Mouse (Mus musculus) left cerebral cortex, postnatal 14 days (tissue): ENCODE results near the gene Vcl. TPM values are rescaled to one million over a fixed set of nuclear protein-coding genes. Genes with fewer than 3 reads are reported as not detected.

Experiments used
- DNase-seq, 2 experiments: peaks; one replicate each; pipeline ENCODE4 v3.0.0; 2021 to 2022; ENCODE audit warnings: low spot score in 2 of 2, mixed read lengths in 1 of 2
- intact Hi-C: fragments of 180-260 bp; cut with DNase I; formaldehyde crosslinking; loops from one replicate; pipeline ENCODE4 v1.15.1; 2025
- total RNA-seq, 2 experiments: library from RNA; stranded (reverse); gene quantifications; 2 replicates each; pipeline ENCODE4 v1.2.3; 2021

The Vcl gene
- total RNA-seq, 2 experiments from 2014 or later: 27.9 to 28.7 TPM

DNA sequence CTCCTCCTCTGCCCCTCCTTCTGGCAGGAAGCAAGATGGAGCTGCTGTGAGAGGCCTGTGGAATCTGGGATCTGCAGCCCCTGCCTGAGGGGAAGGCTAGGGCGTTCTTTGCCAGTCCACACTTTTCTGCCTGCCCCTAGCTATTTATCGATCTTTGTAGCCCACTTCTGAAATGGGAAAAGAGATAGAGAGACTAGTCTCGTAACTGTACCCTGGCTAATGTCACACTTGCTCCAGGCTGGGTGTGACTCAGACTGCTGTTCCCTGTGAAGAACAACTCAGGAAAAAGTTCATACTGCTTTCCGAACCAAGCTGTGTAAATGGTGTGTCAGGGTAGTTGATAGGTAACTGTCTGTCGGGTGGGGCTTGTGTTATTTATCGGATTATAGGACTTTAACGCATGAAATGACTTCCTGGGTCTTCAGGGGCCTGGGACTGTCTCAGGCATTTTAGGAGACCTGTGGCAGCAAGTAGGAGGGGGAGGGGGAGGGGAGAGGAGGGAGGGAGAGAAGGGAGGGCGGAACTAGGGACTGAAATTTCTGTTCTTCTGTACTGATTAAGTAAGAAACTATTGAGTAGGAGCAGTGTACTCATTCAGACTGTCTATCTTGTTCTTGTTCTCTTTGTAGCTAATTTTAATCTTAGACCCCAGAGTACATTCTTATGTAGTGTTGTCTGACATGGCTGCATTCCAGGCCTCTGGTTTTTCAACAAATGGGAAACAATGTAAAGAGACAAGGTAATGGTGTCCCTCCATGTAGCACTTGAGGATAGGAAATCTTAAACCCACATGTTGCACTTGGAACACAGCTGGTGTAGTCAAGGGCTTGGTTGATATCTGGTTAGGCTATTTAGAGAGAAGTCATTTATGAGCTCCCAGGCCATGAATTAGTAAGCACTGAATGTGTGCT lies 1.5 kb downstream of the Vcl start:
- intact Hi-C loops: loop anchor here (5.0 kb wide), 1 partner anchor 62 kb away; no protein-coding TSS in a partner anchor

DNA sequence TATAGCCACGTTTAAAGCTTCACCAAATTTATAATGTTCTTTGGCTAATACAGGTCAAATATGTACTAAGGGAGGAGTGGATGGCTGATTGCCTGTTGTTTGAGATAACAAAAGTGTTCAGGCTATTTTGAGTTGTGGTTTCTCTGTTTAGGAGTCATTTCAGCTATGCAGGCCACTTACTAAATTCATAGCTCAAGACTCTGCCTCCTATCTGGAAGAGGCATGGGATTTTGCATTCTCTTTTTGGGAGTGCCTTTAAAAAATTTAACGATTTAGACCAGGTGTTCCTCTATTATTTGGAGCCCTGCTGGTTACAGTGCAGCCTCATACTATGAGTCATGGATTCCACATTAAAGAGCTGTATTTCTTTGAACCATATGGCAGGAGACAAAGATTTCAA lies 9.2 kb downstream of the Vcl start:
- intact Hi-C loops: no loop called here
- no peak for DNase-seq

More for the DNA sequence above, 1.5 kb downstream of the Vcl start:
- no peak for DNase-seq

DNA sequence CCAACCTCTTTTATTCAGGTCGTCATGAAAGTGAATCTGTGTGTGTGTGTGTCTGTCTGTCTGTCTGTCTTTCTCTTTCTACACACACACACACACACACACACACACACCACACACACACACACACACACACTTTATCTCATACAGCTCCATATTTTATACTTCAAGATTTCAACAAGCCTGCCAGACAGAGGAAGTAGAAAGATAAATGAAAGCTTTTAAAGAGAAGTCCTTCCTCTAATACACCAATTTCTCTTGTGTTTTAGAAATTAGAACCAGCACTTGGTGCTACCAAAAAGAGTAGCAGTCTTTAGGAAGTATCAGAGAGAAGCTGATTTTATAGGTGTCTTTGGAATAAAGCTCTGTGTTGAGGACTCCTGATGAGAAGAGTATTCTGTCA lies 9.7 kb downstream of the Vcl start:
- intact Hi-C loops: no loop called here
- DNase-seq: no peak

DNA sequence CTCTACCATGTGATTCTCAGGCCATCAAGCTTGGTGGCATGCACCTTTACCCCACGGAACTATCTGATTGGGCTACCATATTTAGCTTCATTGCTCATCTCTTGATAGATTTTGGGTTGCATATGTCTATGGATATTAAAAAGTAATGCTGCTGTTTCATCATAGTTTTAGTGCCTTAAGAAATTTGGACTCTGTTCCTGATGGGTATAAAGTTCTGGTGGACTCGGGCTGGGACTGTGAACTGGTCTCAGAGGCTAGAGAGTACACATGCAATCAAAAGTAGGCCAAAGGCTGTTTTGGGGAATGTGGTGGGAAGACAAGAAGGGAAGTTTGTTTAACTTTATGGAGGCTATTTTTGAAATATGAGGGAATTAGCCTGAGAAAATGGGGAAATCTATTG lies 16.1 kb downstream of the Vcl start:
- no peak for DNase-seq
- intact Hi-C loops: no loop called here

DNA sequence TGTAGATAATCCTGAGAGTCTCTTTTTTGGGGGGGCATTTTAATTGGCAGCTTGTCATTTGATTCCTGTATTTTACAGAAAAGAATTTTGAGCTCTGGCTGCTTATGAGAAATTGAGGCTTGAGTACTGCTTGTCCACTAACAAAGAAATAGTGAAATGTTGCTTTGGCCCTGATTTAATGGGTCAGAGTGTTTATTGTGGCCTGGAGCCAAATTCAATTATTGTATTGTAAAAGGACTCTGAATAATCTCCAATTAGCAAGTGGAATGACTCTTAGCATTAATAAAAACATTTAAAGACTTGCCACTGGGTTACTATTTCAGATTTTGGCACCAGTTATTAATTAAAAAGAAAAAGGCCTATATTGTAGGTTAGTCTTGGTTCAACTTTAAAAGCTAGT lies 26.8 kb downstream of the Vcl start:
- no peak for DNase-seq
- intact Hi-C loops: no loop called here

DNA sequence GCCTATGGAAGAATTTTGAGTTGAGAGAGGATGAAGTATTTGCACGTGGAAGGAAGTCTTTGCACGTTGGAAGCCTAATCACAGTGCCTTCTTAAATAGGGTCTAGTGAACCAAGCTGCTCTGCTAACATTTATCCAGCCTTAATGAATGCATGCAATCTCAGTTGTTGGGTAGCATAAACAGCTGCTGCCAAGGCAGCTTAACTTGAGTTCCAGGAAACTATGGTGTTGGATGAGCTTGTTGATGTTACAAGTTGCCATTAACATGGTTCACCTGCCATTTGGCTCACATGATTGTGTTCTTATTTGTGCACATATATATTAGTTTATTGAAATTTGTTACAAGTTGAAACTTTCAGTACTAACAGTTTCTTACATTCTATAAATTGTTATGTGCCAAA lies 29.8 kb downstream of the Vcl start:
- intact Hi-C loops: no loop called here
- no peak for DNase-seq

DNA sequence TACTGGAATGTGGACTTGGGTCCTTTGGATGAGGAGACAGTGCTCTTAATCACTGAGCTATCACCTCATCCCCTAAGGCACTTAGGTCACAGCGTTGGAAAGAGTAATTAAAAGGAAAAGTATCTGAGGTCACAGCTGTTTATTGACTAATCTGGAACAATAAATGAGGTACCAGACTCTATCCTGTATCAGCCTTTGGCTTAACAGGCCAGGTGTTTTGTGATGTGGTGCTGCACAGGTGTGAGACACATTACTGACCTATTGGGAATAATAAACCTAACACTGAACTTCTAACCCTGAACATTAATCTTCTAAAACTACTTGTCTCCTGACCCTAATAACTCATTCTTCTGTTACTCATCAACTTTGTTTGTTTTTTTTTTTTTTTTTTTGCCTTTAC lies 33.3 kb downstream of the Vcl start:
- intact Hi-C loops: no loop called here
- no peak for DNase-seq

DNA sequence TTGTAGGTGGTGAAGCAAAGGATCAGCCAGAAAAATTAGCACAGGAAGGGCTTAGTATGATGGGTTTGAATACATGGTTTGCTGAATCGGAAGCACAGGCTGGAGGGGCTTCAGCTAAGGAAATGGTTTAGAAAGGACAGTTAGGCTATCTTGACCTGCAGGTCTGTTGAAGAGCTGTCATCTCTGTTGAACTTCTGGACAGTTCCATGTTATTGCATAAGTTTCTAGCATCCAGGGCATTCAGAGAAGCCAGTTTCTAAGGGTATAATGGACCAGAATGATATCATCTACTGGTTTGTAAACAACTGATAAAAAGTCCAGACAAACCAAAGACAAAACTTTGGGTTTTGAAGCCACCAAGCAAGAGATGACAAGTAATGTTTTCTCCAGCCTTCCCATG lies 33.7 kb downstream of the Vcl start:
- DNase-seq: no peak
- intact Hi-C loops: no loop called here

DNA sequence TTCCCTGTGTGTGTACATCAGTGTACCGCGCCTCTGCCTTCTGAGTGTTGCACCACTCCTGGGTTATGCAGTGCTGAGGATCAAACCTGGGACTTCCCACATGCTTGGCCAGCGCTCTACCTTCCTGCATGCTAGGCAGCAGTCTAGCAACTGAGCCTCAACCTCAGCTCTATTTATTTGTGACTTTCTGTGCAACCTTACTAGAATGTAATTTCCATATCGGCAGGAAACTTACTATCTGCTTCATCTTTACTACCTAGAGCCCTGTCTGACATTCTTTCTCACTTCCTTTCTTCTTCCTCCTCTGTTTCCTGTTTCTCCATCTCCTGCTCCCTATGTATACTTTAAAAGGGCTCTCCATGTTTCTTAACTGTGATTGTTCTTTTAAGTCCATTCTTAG lies 34.7 kb downstream of the Vcl start:
- DNase-seq: no peak
- intact Hi-C loops: no loop called here

DNA sequence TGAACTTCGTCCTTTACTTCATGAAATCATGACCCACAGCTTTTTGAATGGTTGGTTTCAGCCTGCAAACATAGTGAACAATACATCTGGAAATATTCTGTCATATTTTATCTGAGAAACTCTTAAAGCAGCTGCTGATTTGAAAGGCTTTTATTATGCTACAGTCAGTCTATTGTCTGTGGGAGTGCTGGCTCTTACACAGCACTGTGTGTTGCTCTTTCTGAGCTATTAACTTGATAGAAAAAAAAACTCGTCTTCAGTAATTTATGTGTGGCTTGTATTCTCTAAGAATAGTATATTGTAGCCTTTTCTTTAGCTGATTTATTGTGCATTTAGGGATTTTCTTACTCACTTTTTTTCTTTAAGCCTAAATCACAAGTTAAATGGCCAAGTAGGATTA lies 35.1 kb downstream of the Vcl start:
- DNase-seq: no peak
- intact Hi-C loops: no loop called here

DNA sequence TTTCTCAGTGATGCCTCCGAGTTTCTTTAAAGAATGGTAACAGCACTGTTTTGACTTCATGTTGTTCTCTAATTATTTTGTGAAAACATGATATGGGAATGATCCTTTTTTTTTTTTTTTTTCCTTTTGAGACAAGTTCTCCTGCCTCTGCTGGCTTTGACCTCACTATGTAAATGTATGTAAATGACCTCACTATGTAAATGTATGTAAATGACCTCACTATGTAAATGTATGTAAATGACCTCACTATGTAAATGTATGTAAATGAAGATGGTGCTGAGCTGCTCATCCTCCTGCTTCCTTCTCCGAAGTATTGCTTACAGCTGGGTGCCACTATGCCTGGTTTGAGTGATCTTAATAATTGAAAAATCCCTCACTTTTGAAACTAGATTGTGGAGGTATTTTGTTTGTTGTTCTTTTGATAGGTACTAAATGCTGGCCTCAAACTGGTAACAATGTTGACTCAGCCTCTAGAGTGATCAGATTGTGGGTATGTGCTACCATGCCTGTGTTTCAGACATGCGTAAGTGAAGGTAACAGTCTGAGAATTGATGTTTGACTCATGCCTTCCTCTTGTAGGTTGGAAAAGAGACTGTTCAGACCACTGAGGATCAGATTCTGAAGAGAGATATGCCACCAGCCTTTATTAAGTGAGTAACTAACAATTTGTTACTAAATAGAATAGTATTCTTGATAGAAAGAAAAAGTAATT lies 37.9 kb downstream of the Vcl start:
- no peak for DNase-seq
- intact Hi-C loops: no loop called here

DNA sequence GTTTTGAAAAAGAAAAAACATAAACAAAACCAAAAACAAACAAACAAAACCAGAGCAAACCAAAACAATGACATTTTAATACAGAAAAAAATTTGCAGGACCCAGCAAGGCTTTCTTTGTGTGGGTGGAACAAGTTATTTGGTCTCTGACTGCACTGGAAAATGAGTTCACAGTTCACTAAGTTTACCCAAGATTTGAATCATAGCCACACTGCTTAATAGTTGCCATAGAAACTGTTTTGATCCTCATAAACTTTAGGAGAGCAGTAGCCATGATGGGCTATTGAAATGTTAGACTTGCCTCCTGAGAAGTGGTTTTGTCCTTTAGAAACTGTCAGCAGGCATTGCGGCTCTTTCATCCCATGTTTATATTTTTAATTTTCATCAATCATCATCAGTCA lies 39.9 kb downstream of the Vcl start:
- DNase-seq: no peak
- intact Hi-C loops: no loop called here

DNA sequence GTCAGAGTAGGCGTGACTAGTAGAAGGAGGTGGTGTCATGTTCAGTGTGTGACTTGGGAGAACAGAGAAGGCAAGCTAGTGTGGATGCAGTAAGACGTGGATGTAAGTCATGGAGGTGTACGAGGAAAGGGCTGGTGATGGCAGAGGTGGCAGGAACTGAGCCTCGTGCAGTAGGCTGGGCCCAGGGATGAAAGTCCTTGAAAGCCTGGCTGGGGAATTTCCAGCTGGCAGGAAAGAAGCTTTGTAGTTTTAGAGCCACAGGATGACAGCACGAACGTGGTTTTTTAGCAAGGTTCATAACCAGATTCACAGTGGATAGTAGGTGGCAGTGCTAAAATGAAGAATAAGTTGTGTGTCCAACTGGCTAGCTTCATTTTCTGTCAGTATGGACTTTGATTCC lies 41.2 kb downstream of the Vcl start:
- intact Hi-C loops: no loop called here
- no peak for DNase-seq

DNA sequence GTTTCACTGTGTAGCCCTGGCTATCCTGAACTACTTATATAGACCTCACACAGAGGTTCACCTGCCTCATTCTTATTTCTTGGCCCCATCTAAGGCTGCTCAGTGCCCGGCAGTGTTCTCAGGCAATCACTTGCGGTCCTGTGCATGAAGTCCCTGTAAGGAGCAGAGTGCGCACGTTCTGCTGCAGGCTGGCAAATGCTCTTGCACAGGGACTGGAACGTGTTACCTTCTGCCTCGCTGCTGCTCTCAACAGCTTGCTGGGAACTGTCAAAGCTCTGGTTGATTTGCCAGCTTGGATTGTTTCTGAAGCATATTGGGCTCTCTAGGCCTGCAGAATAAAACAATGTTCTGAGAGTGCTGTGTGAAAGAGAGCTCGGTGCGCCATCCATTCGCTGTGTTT lies 41.7 kb downstream of the Vcl start:
- peak; percentile 23 to 53 for DNase-seq
- intact Hi-C loops: no loop called here

DNA sequence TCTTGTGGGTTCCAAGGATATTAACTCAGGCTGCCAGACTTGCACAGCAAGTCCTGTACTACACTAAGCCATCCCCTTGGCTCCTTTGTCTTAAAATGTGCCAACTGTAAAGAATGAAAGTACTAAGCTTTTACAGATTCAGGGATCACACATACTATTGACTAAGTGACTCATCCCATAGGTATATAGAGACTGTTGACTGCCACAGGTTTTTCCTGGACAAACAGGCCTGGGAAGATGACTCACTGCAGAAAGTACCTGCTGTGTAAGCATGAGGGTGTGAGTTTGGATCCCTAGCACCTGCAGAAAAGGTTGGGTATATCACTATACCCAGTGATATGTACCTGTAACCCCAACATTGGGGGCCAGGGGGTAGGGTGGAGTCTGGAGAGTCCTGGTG lies 44.6 kb downstream of the Vcl start:
- no peak for DNase-seq
- intact Hi-C loops: no loop called here

DNA sequence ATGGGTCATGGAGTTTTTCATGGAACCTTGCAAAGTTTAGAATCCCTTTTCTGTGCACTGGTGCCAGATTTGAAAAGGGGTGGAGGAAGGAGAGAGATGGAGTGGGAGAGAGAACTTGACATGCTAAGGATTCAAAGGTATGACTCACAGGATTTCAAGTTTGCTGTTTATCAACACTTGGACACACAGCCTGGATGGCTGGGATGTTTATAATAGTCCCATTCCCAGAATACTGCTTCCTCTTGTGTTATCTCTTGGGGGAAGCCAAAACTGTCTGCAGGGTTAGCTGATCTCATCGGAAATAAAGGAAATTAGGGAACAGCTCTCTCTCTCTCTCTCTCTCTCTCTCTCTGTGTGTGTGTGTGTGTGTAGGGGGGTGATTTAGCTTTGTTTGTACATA lies 47.5 kb downstream of the Vcl start:
- intact Hi-C loops: no loop called here
- no peak for DNase-seq

DNA sequence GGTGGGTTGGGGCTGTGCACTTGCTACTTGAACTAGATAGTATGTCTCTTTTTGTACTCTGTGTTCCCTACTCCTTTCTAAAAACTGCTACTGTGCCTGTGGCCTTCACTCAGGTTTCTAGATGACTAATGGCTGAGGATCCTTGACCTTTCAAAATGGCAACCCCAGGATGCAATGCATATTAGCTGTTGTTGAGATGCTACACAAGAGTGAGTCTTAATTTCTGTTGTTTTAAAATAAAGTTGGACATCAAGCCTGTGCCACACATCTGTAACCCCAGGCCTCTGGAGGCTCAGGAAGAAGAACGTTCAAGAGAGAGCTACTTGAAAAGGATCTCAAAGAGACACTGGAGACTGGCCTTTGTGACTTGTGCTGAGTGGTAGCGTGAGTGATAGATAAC lies 48.5 kb downstream of the Vcl start:
- DNase-seq: no peak
- intact Hi-C loops: no loop called here

DNA sequence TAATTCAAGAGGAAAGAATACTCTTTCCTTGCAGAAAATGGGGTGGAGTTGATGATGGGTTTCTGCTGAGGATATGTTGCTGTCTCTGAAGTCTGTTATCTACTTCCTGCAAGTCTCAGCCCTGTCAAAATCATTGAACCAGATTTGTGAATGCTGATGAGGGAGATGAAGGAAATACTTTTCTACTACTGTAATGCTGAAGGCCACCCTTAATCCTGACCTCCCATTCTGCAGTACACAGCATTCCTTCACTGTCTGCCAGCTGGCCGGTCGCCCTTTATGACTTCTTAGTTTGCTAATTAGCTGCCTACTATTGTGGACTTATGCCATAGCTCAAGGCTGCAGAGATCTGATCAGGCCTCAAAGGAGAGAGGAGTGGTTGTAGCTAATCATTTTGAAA lies 54.6 kb downstream of the Vcl start:
- intact Hi-C loops: no loop called here
- DNase-seq: peak; percentile 20 to 22

DNA sequence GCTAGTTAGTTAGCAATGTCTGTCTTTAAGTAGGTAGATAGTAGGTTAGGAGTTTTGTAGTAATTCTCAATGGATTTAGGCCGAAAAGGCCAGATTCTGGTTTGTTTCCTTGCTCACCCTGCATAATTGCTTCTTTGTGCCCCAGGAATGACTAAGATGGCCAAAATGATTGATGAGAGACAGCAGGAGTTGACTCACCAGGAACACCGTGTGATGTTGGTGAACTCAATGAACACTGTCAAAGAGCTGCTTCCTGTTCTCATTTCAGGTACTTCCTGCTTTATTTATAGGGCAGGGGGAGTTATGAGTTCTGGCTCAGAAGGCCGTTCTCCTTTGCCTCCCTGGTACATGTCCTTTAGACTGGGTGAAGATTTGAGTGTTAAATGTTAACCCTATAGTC lies 56.3 kb downstream of the Vcl start:
- DNase-seq: no peak
- intact Hi-C loops: no loop called here

DNA sequence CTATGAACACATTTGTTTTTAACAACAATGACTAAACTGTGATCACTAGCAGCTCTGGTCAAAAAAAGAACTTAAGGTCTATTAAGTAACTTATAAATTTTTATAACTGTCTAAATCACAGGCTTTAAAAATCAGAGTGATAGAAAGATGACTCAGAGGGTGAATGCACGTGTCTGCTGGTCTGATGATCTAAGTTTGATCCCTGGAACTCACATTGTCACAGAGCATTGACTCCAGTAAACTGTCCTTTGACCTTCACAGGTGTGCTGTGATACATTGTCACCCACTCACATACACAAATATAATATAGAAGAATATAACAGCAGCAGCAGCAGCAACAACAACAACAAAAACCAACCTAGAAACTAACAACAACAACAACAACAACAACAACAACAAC lies 62.3 kb downstream of the Vcl start:
- intact Hi-C loops: loop anchor here (5.0 to 10.0 kb wide), 2 partner anchors 59 to 97 kb away; no protein-coding TSS in a partner anchor
- DNase-seq: no peak
